Mouse (Mus musculus) testis, postnatal 10 days (tissue): ENCODE data around the gene Top1.
"Not testable (repeated sequence)": the region's sequence is repeated elsewhere in the genome, so short reads cannot be mapped to it uniquely, and the experiment has no call there.

Experiments used
- DNase-seq: peaks from one replicate; pipeline ENCODE4 v3.0.0; 2021; ENCODE audit warnings: low spot score

Gene Top1

DNA sequence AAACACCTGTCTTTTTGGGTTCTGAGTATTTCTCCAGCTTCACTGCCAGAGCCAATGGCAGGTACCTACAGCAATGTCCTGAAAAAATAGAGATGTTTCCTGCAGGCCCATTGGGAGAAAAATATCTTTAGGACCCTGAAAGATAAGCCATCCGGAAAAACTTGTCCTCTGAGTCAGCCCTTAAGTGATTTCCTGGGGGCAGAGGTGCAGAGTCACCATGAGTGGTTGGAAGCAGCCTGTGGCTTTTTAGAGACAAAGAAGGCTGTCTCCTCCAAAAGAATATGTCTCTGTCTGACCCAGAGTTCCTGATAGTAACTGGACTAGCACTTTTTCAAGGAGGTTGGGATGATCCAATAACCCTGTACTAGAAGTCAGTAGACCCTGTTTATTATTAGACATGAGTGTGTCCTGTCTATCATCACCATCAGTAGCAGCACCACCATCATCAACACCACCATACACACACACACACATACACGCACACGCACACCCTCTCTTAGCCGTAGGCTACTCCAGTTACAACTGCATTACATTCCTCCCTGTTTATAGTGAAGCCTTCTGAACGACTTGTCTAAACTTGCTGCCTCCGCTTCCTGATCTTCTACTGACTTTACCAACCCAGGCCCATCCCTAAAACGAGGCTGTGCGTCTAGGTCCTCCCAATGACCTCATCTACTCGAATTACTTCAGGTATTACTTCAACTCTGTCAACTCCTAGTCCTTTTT is 14.7 kb upstream of the Top1 start:
- DNase-seq = no peak

DNA sequence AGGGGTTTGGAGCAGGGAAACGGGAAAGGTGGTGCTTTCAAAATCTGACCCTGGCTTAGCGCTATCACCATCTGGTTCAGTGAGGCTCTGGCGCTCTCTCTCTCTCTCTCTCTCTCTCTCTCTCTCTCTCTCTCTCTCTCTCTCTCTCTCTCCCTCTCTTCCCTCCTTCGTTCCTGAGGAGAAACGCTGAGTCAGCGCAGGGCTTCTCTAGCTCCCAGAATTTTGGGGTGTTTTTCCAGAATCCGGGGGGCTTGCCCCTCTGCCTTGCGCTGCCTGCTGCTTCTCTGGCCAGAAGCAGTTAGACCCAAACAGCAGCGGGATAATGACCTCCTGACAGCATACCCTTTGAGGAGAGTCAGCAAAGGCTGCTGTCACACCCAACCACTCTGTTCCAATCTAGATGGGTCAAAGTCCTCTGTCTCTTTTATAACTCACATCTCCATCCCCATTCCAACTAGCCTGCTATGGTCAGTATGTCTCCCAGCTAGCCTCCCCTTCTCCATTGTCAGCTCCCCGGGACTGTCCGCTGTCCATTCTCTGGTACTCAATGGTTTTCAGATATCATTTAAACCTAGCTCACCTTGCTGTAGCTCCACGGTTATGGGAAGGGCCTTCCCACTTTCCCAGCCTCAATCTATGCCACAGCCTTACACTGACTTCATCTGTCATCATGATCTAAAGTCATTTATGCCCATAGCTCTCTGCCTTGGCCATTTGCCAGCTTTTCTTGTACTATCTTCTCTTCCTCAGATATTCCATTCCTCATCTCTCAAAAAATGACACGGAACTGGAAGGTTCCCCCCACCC is 5.6 kb upstream of the Top1 start:
- DNase-seq = no peak

DNA sequence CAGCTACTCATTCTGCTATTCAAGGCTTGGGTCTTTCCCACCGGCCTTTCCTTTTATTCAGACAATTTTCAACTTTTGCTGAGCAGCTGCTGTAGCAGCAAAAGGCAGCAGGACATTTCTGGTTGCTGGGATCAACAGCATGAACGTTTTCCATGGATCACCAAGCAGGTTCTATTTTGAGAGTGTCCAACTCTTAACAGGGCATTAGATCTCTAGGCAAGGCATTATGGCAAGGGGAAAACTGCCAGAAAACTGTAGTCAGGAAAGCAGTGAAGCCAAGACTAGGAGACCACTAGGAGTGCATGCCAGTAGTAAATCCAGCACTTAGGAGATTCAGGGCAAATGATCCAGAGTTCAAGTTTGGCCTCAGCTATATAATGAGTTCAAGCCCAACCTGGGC is 4.5 kb upstream of the Top1 start:
- no peak for DNase-seq

DNA sequence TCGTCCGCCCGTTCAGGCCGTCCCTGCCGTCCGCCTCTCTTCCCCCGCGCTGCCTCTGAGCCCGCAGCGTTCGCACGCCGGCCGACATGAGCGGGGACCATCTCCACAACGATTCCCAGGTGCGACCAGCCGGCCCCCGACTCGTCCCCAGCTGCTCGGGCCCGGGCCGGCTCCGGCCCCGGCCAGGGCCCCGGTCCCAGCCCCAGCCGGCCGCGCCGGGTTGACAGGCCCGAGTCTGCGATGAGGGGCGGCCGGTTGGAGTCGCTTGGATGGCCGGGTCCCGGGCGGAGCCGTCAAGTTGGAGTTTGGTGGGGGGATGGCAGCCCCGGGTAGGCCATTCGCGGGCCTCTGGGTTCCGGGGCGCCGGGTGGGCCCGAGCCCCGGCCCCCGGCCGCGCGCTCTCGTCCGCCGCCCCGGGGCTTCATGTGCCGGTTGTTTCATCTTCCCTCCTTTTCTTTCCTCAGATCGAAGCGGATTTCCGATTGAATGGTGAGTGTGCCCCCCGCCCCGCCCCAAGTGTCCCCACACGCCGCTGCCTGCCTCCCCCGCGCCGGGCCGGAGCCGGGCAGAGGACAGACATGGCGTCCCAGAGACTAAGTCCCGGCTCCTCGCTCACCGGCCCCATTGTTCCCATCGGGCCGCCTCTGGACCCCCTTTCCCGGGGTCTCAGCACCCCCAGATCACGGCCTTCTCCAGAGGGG is 606 bp downstream of the Top1 start:
- DNase-seq = peak; percentile 76

DNA sequence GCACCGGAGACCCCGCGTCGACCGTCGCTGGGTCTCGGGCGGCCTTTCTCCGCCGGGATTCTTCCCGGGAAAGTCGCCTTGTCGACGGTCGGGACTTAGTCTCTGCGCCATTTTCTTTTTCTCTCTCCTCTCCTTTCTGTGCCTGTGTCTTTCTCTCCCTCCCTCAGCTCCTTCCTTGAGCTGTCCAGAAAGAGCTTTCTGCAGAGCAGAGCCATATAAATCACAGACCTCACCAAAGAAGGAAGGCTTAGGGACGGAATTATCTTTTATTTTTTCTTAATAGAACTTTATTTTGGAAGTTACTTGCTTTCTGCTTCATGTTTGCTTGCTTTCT is 1.1 kb downstream of the Top1 start:
- DNase-seq = no peak

DNA sequence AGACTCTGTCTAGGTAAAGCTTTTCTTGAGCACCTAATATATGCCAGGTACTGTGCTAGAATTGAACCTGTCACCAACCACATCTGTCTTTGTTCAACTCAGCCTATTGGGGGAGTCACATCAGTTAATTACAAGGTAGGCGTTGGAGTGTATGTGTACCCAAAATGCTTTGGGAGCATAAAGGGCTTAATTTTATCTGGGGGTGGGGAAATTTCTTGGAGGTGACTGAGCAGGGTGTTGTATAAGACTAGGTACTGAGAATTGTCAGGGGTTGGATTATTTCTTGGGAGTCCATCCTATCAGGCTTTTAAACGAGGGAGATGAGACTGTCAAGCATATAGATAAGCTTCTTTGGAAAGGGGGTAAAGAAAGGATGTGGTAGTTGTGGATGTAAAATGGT is 2.4 kb downstream of the Top1 start:
- DNase-seq = no peak

DNA sequence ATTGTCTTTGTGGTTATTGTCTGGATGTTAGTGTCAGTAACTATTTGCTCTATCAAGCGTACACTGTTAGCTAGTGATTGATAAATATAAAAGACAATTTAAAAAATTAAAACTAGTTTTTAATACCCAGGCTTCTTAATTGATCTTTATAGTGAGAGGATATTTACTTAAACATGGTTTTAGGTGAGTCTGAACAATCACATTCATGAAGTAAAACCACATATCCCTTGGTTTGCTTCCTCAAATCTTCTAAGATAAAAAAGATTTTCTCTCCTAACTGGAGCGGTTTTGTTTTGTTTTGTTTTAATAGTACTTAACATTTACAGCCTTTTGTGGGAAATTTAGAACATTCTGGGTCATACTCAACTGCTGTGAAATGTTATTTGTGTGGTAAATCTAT is 3.4 kb downstream of the Top1 start:
- DNase-seq = no peak

DNA sequence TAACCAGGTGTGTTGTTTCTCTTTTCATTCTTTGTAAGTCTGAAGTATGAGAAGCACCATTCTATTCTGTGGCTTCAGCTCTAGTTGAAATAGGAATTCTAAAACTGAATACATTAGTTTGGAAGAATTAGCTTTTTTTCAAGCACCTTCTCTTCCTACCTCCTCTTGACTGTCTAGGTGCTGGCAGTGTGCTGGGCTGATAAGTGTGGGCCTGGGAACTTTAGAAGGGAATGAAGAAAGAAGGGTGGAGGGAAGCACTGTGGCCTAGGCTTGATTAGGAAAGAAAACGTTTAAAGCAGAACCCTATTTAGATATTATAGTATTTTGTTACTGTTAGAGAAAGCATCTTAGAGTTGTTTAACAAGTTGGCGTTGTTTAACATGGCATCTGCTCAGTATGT is 5.5 kb downstream of the Top1 start:
- no peak for DNase-seq

DNA sequence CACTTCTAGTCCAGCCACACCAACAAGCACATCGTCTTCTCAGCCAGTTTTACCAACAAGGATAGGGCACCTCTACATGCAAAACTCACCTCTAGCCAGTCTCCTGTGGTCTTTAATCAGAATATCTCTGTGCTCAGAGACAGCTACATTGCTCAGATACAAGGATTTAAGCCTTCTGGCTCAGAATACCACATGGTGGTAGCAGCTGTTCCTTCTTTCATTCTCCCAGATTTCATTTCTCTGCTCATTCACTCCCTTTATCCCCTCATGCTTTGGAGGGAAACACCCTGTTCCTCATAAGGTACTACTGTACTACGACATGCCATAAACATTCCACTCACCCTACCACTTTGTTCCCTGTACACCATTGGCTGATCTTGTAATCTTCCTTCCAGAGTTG is 7.5 kb downstream of the Top1 start:
- no peak for DNase-seq

DNA sequence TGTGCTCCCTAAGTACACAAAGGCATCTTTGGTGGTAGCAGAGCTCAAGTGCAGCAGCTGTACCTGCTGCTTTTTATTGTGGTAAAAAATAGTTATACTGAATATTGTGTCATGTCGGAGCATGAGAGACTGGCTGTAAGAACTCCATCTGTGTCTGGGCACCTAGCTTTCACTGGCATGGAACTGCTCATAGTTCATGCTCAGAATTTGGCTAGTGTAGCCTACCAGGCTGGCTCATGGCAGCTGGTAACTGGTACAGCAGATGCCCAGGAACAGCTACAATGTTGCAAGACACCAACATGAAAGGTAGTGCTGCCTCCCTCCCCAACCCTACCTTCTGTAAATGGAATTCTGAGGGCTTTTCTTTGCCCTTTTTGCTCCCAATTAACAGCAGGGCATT is 9.9 kb downstream of the Top1 start:
- no peak for DNase-seq

DNA sequence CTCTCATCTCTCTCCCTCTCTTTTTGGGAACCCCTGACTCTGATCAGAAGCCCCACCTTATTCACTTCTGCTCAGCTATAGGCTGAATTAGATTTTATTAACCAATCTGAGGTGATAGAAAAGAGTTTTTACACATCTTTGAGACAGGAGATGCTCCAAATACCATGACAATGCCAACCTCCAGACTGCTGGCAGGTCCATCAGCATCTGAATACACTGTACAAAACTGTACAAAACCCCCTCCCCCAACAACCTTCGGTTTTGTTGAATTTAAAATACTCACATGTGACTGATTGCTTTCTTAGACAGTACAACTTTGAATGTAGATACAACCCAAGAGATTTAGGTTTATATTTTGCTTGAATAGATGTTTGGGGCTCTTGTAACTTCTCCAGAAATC is 10.5 kb downstream of the Top1 start:
- DNase-seq = no peak

DNA sequence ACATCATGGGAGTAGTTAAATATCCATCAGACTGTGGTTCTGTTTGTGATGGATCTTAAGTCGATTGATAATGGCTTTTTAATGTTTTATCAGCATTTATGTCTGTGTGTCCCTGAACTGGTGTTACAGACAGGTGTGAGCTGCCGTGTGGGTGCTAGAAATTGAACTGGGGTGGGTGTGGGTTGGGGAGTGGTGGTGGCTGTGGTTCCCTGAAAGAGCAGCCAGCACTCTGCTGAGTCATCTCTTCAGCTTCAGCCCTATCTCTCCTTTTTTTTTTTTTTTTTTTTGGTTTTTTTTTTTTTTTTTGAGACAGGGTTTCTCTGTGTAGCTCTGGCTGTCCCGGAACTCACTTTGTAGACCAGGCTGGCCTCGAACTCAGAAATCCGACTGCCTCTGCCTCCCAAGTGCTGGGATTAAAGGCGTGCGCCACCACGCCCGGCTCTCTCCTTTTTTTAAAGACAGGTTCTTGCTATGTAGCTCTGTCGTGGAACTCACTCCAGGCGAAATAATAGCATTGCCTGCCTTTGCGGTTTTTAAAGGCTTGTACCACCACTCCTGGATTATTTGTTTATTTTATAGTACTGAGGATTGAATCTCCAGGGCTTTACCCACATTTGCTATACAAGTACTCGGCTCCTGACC is 12.2 kb downstream of the Top1 start:
- DNase-seq = no peak

DNA sequence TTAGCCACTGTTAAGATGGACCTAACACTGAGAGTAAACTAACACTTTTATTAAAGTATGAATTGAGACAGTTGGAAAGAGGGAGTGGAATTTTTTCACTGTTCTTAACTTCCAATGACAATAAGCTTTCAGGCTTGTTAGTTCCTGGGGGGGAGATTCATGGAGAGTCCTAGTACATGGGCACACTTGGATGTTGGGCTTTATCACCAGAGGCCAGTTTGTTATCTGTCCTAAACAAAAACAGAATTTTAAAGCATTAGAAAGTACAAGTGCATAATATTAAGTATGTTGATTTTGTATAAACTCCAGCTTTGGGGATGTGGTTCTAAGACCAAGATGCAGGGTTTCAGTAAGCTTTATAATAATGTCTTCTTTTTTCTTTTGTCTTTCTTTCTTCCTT is 13.1 kb downstream of the Top1 start:
- DNase-seq = no peak

DNA sequence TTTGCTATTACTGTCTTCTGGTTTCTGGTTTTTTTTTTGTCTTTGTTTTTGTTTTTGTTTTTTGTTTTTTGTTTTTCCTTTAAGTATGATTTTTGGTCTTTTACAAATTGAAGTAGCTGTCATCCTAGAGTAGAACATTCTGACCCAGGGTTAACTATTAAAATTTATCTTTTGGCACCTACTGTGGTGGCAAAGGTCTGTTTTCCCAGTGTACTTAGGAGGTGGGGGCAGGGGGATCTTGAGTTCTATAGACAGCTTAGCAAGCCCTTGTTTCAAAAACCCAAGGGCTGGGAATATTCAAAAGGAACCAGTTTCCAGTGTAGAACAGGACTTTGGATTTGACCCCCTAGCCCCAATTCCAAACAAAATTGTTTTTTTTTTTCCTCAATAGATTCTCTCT is 18.7 kb downstream of the Top1 start:
- no peak for DNase-seq

DNA sequence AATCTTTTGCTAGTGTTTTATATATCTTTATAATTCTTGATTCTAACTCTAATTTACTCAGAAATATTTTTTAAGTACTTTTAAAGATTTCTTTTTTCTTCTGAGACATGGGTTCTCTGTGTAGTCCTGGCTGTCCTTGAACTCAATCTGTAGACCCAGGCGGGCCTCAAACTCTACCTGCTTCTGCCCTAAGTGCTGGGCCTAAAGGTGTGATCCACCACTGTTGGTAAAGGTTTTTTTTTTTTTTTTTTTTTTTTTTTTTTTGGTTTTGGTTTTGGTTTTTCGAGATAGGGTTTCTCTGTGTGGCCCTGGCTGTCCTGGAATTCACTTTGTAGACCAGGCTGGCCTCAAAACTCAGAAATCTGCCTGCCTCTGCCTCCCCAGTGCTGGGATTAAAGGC is 19.3 kb downstream of the Top1 start:
- DNase-seq = not testable (repeated sequence)

DNA sequence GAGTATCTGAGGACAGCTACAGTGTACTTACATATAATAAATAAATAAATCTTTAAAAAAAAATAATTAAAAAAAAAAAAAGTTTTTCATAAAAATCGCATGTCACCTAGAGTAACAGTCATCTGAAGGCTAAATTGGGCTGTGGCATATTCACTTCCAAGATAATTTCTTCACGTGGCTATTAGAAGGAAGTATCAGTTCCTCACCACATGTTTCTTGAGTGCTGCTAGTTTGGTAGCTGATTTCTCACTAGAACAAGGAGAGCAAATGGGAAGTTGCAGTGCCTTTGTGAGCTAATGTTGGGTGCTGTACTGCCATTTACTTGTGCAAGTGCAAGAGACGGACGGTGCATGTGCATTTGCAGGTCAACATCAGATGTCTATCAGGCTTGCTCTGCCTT is 21.6 kb downstream of the Top1 start:
- DNase-seq = no peak

DNA sequence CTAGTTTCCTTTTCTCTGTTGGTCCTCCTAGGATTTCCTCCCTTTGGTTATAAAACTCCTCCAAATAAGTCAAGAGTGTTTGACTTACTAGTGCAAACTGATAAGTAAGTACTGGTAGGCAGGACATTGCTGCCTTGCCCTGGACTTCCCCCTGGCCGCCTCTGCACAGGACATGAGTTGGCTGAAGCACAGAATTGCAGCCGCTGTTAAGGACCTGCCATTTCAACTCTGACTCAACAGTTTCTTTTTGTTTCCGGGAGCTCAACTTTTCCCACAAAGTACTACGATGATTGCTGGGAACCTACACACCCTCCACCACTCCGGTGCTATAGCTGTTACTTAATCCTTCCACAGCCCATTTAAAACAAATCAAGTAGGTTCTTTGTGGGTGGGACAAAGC is 54.6 kb downstream of the Top1 start:
- no peak for DNase-seq

DNA sequence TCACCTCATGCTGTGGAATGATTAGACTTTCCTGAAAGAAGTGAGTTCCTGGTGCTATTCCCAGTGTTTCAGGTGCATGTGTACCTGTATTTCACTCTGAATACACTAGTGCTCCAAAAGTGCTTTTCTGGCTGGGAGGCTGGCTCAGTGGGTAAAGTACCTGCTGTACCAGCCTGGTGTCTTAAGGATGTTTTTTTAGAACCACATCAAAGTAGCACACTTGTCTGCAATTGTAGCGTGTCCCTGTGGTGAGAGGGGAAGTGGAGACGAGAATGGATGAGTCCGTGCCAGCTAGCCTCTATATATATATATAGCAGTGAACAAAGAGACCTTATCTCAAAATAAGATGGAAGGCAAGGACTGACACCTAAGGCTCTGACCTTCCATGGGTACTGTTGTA is 55.9 kb downstream of the Top1 start:
- no peak for DNase-seq

DNA sequence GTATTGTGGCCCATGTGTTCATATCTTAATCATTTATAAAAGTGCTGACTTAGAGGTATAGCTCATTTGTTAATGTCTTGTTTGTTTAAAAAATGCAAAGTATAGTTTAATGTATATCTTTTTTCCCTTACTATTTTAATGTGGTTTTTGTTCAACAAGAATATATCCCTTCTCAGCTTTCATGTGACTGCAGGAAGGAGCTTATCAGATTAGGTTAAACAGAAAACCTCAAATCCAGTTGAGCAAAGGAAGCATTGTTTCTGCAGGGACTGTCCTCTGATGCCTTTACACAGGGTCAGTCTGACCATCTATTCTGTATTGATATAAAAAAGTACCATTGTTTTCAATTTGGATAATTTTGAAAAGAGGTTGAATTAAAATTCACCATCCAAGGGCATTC is 57.1 kb downstream of the Top1 start:
- no peak for DNase-seq

DNA sequence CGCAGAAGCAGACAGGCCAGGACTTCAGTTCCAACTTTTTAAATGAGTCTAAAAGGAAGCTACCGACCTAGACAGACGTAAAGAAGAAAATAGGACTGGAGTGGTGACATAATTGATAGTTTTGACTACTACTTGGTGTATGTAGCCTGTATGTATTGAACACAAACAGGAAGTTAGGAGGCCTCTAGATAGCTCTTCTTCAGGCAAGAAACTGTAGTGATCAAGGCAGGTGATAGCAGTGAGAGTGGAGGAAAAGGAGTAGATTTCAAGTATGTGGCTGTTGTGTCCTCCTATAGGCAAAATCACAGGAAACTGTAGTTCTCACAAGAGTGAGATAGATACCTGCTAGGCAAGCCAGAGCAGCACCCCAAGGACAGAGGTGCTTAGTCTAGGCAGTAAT is 62.0 kb downstream of the Top1 start:
- DNase-seq = no peak

DNA sequence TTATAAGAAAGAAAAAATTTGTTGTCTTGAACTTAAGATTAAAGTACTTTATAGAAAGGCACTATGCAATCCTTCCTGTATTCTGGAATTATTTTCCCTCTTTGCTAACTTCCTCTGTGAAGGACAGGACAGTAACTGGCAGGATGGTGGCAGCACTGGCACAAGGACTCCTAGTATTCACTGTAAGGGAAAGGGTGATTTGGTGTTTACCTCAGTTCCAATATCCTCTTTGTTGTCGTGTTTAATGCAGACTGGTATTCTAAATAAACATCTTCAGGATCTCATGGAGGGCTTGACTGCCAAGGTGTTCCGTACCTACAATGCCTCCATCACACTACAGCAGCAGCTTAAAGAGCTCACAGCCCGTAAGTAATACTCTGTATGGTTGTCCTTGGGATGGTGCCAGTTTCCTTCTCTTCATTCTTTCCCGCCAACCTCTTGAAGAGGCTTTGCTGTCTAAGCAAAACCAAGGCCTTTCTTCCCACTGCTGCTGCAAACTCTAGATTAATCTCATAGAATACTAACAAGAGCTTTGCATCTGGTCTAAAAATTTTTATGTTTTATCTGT is 69.9 kb downstream of the Top1 start:
- DNase-seq = no peak

DNA sequence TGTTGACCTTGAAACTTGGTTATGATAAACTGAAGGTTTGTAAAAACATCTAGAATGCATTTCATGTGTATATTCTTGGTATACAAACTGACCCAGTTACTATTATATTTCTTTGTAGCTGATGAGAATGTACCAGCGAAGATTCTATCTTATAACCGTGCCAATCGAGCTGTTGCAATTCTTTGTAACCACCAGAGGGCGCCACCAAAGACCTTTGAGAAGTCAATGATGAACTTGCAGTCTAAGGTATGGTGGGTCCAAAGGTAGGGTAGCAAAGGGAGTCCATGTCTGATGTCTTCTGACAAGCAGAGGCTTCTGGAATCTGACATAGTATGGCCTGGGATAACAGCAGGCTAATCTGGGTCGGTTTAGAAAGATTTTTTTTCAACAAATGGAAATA is 71.6 kb downstream of the Top1 start:
- peak; percentile 64 for DNase-seq

DNA sequence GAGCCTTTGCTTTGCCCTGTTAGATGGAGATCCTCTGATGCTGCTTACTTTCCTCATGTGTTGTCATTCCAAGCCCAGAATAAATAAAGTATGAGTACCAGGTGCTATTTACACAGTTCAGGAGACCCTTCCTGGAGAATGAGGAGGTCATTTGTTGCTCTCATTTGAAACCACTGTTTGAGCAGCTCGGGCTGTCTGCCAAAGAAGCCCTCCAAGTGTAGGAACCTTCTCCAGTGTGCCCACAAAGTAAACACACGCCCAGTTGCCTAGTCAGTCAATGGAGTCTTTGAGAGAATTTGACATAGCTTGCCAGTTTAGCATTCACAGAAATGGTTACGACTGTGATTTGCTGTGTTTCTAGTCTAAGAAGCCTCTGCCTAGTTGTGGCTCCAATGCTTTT is 73.1 kb downstream of the Top1 start:
- DNase-seq = no peak
